Mouse (Mus musculus) heart, postnatal 0 days (tissue): Measurements from ENCODE around the gene Gm20521. TPM values are rescaled to one million over a fixed set of nuclear protein-coding genes. Genes with fewer than 3 reads are reported as not detected.

Experiments used
- ATAC-seq: fragments of 200-750 bp; cut with Nextera tagmentation; 2 replicates; pipeline ENCODE4 v1.8.0; 2017; ENCODE audit warnings: low read depth, moderate number of reproducible peaks, moderate library complexity; ENCODE audit not compliant: insufficient read depth
- DNase-seq: peaks from one replicate; pipeline ENCODE4 v3.0.0-alpha.2; 2016; ENCODE audit warnings: low spot score
- H3K27ac ChIP-seq: fragments of 300-500 bp; sonication (generic); 2 replicates; pipeline ENCODE4 v1.5.1; 2014; ENCODE audit warnings: low read depth, mild to moderate bottlenecking
- H3K27me3 ChIP-seq: fragments of 300-500 bp; sonication (generic); 2 replicates; pipeline ENCODE4 v1.6.1; 2014; ENCODE audit warnings: low read length, mixed read lengths; ENCODE audit not compliant: control insufficient read depth, insufficient read depth
- H3K36me3 ChIP-seq: fragments of 300-500 bp; sonication (generic); replicated peaks from 2 replicates; pipeline ENCODE4 v1.6.1; 2014; ENCODE audit warnings: low read length, mixed read lengths; ENCODE audit not compliant: control insufficient read depth, insufficient read depth
- H3K4me1 ChIP-seq: fragments of 300-500 bp; sonication (generic); 2 replicates; pipeline ENCODE4 v1.6.1; 2014; ENCODE audit warnings: antibody characterized with exemption; ENCODE audit not compliant: control insufficient read depth, insufficient read depth
- H3K4me2 ChIP-seq: fragments of 300-500 bp; sonication (generic); 2 replicates; pipeline ENCODE4 v1.6.1; 2014; ENCODE audit warnings: low read depth, mild to moderate bottlenecking, low read length, moderate library complexity
- H3K4me3 ChIP-seq: fragments of 300-500 bp; sonication (generic); 2 replicates; pipeline ENCODE4 v1.5.1; 2014; ENCODE audit warnings: low read depth, low read length
- H3K9ac ChIP-seq: fragments of 300-500 bp; sonication (generic); replicated peaks from 2 replicates; pipeline ENCODE4 v1.6.1; 2014; ENCODE audit warnings: low read depth, low read length, mixed read lengths
- H3K9me3 ChIP-seq: fragments of 300-500 bp; sonication (generic); replicated peaks from 2 replicates; pipeline ENCODE4 v1.6.1; 2016; ENCODE audit warnings: low read length; ENCODE audit not compliant: control insufficient read depth
- CTCF ChIP-seq: IDR thresholded peaks from 2 replicates; pipeline ENCODE4 v1.5.1; 2016; ENCODE audit warnings: antibody characterized with exemption, control low read depth, low read depth
- EP300 ChIP-seq: IDR thresholded peaks from 2 replicates; pipeline ENCODE4 v1.6.1; 2016; ENCODE audit warnings: antibody characterized with exemption, low read depth
- WGBS: fragments of 180-500 bp; shearing (Covaris S2); extraction: QIAGEN DNeasy Blood & Tissue Kit; methylation state at CpG from one replicate; pipeline ENCODE4 v1.1.7; 2014; 5-methylcytosine and 5-hydroxymethylcytosine counted together
- polyA plus RNA-seq: library from polyadenylated mRNA; unstranded; fragments of >200 nt; fragmentation: Nextera tagmentation; extraction: Ambion mirVana; gene quantifications from 2 replicates; pipeline ENCODE4 v1.2.1, GENCODE M21; 2015
- total RNA-seq: library from RNA; depleted of rRNA; stranded (reverse); fragments of >200 nt; gene quantifications from 2 replicates; pipeline ENCODE4 v1.2.3, GENCODE M21; 2014; ENCODE audit warnings: low replicate concordance

Gene Gm20521
- total and polyA plus RNA-seq, 2 experiments from 2014 or later = 0.18 TPM; not detected in 1

GRCm38 (mm10) chr14:54938431-54939219 is 55.4 kb downstream of the Gm20521 start:
- Histone ChIP-seq H3K4me1 (no peaks in the 10 kb centered on the region), H3K4me3 (no peak overlapping the region), H3K4me2 (no peak overlapping the region), H3K9ac (no peak overlapping the region), H3K9me3 (no peaks in the 10 kb centered on the region), H3K27ac (peak overlapping the region; percentile 72), H3K27me3 (no peaks in the 10 kb centered on the region), H3K36me3 (peaks cover 34% of the 10 kb centered on the region)
- ATAC-seq (peak; percentile 5), DNase-seq (no peak)
- 44% methylated on average over 15 of the region's 15 CpGs for WGBS
- TF ChIP-seq EP300 (no peak), CTCF (no peak)

DNA sequence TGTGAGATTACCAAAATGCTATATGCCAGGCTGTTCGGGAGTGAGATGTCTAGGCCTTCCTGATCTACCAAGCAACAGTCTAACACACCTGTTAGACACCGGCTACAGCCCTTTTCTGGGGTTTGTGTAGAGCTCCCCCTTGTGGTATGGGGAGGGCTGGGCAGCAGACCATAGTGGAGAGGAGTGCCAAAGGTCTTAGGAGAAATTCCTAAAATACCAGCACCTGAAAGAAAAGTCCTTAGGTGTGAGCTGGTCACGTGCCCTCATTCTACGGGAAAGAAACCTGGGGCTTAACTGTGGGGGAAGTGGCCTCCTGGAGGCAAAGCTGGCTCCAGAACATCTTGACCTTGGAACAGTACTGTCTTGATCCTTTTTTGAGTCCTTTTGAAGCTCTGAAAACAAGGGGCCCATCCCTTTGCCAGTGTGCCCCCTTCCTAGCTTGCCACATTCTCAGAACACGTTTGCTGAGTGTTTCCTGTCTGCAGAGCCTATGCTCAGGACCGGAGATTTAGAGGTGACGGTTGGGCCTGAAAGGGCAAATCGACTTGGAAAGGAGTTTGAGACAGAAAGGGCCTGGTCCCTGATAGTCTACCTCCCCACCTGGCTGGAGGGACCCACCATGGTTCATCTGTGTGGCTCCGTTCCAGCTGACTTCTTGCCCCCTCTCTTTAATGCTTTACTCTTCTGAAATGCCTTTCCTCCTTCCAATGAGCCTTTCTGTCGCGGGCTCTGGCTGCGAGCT is 56.4 kb downstream of the Gm20521 start:
- H3K4me2 ChIP-seq = no peak overlapping the region
- H3K9ac ChIP-seq = no peak overlapping the region
- no peaks in the 10 kb centered on the region for H3K27me3 ChIP-seq
- H3K4me3 ChIP-seq = no peak overlapping the region
- H3K36me3 ChIP-seq = peaks cover 43% of the 10 kb centered on the region
- no peak for DNase-seq
- H3K27ac ChIP-seq = peak overlapping the region; percentile 72
- no peaks in the 10 kb centered on the region for H3K9me3 ChIP-seq
- H3K4me1 ChIP-seq = no peaks in the 10 kb centered on the region
- peak; percentile 15 for ATAC-seq
- TF ChIP-seq EP300 (no peak), CTCF (peak; percentile 81)
- 35% methylated on average over 12 of the region's 12 CpGs for WGBS

DNA sequence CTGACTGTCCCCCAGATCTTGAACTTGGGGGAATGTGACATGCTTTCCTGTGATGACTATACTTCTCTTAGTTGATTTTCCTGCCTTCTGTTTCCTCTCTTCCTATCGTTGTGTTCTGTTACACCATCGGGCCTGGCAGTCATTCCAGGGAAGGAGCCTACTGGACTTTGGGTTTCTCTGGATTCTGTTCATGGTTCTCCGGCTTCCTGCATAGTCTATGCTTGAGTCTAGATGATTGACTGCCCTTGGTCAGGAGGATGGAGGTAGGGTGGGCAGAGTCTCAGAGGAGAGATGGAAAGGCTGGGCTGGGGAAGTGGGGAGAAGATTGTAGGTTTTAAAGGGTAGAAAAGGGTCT is 56.9 kb downstream of the Gm20521 start:
- Histone ChIP-seq H3K27me3 (no peaks in the 10 kb centered on the region), H3K9me3 (no peaks in the 10 kb centered on the region), H3K4me3 (no peak overlapping the region), H3K4me1 (no peaks in the 10 kb centered on the region), H3K36me3 (peaks cover 49% of the 10 kb centered on the region), H3K4me2 (no peak overlapping the region), H3K9ac (no peak overlapping the region), H3K27ac (peak overlapping the region; percentile 72)
- DNase-seq (no peak), ATAC-seq (0 out of 2 replicates have a peak, but pooled peaks have one; percentile 0)
- 42% methylated on average over 3 of the region's 3 CpGs for WGBS
- no peak for TF ChIP-seq EP300
- TF ChIP-seq CTCF = no peak

DNA sequence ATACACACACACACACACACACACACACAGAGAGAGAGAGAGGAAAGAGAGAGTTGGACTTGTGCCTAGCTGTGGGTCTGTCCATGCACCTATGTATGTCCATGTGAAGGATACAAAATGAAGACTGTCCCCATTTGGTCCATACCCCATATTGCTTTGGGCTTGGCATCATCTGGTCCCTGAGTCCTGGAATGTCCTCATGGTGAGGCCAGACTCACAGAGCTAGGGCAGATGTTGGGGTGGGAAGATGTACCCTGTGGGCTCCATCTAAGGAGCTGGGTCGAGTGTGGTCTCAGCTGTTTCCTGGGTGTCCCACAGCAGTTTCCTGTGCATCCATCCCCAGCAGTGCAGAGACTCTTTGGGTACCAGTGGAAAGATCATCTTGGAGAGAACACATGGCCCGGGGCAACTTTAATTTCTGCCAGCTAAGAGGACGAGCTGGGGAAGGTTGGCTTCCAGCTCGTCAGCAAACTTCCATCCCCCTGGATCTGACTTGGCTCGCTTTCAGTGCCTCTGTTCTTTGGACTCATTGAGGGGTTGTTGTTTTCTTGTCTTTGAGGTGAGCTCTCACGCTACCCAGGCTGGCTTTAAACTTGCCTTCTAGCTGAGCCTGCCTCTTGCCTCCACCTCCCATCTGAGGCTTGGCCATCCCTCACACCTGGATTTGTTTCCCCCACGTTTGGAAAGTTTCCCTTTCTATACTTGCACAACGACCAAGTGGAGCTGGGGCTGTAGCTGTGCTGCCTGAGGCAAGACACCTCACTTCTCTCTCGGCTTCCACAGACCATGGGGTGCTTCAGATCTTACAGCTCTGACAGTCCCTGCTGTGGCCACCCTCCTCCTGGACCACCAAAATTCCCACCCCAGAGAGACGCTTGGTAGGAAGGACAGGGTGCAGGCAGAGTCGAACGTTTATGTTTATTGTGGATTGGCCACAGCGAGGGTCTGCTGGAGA is 58.1 kb downstream of the Gm20521 start:
- no peak overlapping the region for H3K4me3 ChIP-seq
- no peaks in the 10 kb centered on the region for H3K4me1 ChIP-seq
- DNase-seq (peak; percentile 17), ATAC-seq (no peak)
- no peak overlapping the region for H3K9ac ChIP-seq
- no peaks in the 10 kb centered on the region for H3K27me3 ChIP-seq
- 50% methylated on average over 13 of the region's 13 CpGs for WGBS
- H3K36me3 ChIP-seq = peaks cover 60% of the 10 kb centered on the region
- H3K9me3 ChIP-seq = no peaks in the 10 kb centered on the region
- H3K27ac ChIP-seq = peak overlapping the region; percentile 72
- H3K4me2 ChIP-seq = no peak overlapping the region
- TF ChIP-seq EP300 (no peak), CTCF (no peak)

GRCm38 (mm10) chr14:54942479-54942878 is 59.2 kb downstream of the Gm20521 start:
- H3K36me3 ChIP-seq = peaks cover 72% of the 10 kb centered on the region
- H3K4me1 ChIP-seq = no peaks in the 10 kb centered on the region
- WGBS = 66% methylated on average over 8 of the region's 8 CpGs
- no peaks in the 10 kb centered on the region for H3K27me3 ChIP-seq
- ATAC-seq = no peak
- no peaks in the 10 kb centered on the region for H3K9me3 ChIP-seq
- H3K4me2 ChIP-seq = no peak overlapping the region
- H3K4me3 ChIP-seq = no peak overlapping the region
- H3K9ac ChIP-seq = no peak overlapping the region
- no peak for TF ChIP-seq CTCF
- peak overlapping the region; percentile 22; the same call in 1 of the 2 replicates for H3K27ac ChIP-seq
- peak; percentile 5 for DNase-seq
